Mouse (Mus musculus): ENCODE data around the gene Micall1. TPM values are rescaled to one million over a fixed set of nuclear protein-coding genes. Genes with fewer than 3 reads are reported as not detected.

Micall1 gene
- total RNA-seq, 2 experiments from 2014 or later: 41.3 to 51.4 TPM

GRCm38 (mm10) chr15:79176905-79177304 is 68.2 kb downstream of the Micall1 start:
- no peak for DNase-seq

- DNase-seq: no peak
These were observed 76.5 kb downstream of the Micall1 start for GRCm38 (mm10) chr15:79185213-79185612.

Other genes starting within 250 kb of the Micall1 start
- gene Gga1, start 231.7 kb upstream of the Micall1 start, total RNA-seq (2021): 10 to 100 TPM; 56.0 to 57.3 TPM
- not detected for gene Gm49510, start 209.2 kb upstream of the Micall1 start, total RNA-seq (2021)
- gene Sh3bp1, start 209.1 kb upstream of the Micall1 start, total RNA-seq (2021): 1 to 10 TPM; 7.2 to 8.5 TPM
- 1 to 10 TPM; 3.3 to 3.7 TPM for gene Pdxp, start 195.0 kb upstream of the Micall1 start, total RNA-seq (2021)
- 100 to 1,000 TPM; 303 to 486 TPM for gene Lgals1, start 182.2 kb upstream of the Micall1 start, total RNA-seq (2021)
- 10 to 100 TPM; 41.5 to 47.4 TPM for gene Nol12, start 174.0 kb upstream of the Micall1 start, total RNA-seq (2021)
- gene Triobp, start 161.2 kb upstream of the Micall1 start, total RNA-seq (2021): 100 to 1,000 TPM; 111 to 142 TPM
- gene H1f0, start 80.4 kb upstream of the Micall1 start, total RNA-seq (2021): 100 to 1,000 TPM; 127 to 173 TPM
- under 1 TPM; 0.30 to 0.36 TPM for gene Galr3, start 67.0 kb upstream of the Micall1 start, total RNA-seq (2021)
- gene Ankrd54, start 46.0 kb upstream of the Micall1 start, total RNA-seq (2021): 10 to 100 TPM; 18.9 to 27.0 TPM
- gene Eif3l, start 33.7 kb upstream of the Micall1 start, total RNA-seq (2021): 100 to 1,000 TPM; 140 to 156 TPM
- 100 to 1,000 TPM; 137 to 143 TPM for gene Polr2f, start 32.1 kb downstream of the Micall1 start, total RNA-seq (2021)
- gene 1700088E04Rik, start 32.4 kb downstream of the Micall1 start, total RNA-seq (2021): 1 to 10 TPM; 5.5 to 7.3 TPM
- 1 to 10 TPM; 1.3 to 1.8 TPM for gene Sox10, start 56.3 kb downstream of the Micall1 start, total RNA-seq (2021)
- 10 to 100 TPM; 17.7 to 18.1 TPM for gene Pick1, start 120.3 kb downstream of the Micall1 start, total RNA-seq (2021)
- under 1 TPM in 1 of 2 experiments, not detected in 1; 0.13 TPM for gene Gm49486, start 120.5 kb downstream of the Micall1 start, total RNA-seq (2021)
- gene Slc16a8, start 145.9 kb downstream of the Micall1 start, total RNA-seq (2021): not detected
- not detected for gene Baiap2l2, start 176.6 kb downstream of the Micall1 start, total RNA-seq (2021)
- gene Pla2g6, start 219.5 kb downstream of the Micall1 start, total RNA-seq (2021): 10 to 100 TPM; 25.1 to 30.8 TPM
- 10 to 100 TPM in 1 of 2 experiments, 1 to 10 TPM in 1; 6.3 to 19.1 TPM for gene Maff, start 237.7 kb downstream of the Micall1 start, total RNA-seq (2021)